In the genomic region with DNA sequence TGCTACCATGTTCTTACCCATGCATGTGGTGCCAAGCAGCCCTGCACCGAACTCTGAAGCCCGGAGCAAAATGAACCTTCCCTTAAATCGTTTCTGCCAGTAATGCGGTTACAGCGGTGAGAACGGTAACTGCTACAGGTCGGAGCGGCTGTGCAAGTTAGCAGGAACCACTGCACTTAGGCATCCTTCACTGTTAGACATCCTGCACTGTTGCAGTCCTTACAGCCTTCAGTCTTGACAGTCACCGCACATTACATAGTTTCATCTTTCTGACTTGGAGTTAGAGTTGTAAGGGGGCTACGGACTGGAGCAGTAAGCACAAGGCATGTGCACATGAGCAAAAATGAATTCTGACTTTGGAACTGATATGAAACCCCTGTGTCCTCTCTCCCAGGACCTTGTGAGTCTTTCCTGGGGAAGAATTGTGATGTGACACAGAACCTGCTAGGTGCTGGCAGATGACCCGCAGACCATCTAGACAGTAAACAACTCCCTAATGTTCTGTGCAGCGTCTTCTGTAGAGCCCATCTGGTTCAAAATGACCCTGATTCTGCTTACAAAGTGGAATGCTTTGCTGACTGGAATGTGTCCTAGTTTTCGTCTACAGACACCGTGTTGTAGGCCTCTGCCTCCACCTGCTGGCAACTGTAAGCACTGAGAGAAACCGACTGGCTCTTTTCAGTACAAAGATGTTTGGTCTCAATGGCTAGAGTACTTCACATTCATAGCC, we compare ENCODE assay signal across 7 mouse cellular contexts.
DNase-seq lines count a peak whose midpoint lies in the region; ATAC-seq and TF ChIP-seq lines count a peak whose summit lies in the region.

No protein-coding gene starts in this region.

- no peak overlapping the region for H3K9ac ChIP-seq in midbrain, embryonic 16.5 days (ENCODE audit: low read depth, low read length)

- H3K27me3 ChIP-seq in midbrain, embryonic 16.5 days (ENCODE audit: control insufficient read depth, insufficient read depth, low read depth, low read length), result no peaks in the 10 kb centered on the region
- no peaks in the 10 kb centered on the region for H3K27me3 ChIP-seq in testis, adult 2 months (ENCODE audit: control insufficient read depth, insufficient read depth, low read length)

- no peak overlapping the region for H3K27ac ChIP-seq in midbrain, embryonic 16.5 days (ENCODE audit: low read length)
- H3K27ac ChIP-seq in testis, adult 2 months (ENCODE audit: control insufficient read depth, insufficient read depth, low read depth, low read length), result no peak overlapping the region

- intact Hi-C loops in left cerebral cortex, postnatal 25 days (cut with DNase I), result loop anchor here (1.0 to 5.0 kb wide), 4 partner anchors 116 to 1117 kb away; partner anchors contain the start of genes Irs1 and Rhbdd1

- H3K4me1 ChIP-seq in midbrain, embryonic 16.5 days (ENCODE audit: control insufficient read depth, insufficient read depth, low read length), result peaks cover 4% of the 10 kb centered on the region; the same call in 1 of the 2 replicates
- H3K4me1 ChIP-seq in testis, adult 2 months (ENCODE audit: control insufficient read depth, insufficient read depth, low read length), result no peaks in the 10 kb centered on the region

- peak; percentile 67 for DNase-seq in adrenal gland, adult 2 months
- DNase-seq in cerebellum, postnatal 14 days, result peak; percentile 86 to 87
- peak; percentile 57 to 72 for DNase-seq in frontal cortex, postnatal 14 days (ENCODE audit: low spot score in 2 of 2)
- DNase-seq in kidney, adult 11 months, result peak; percentile 62
- DNase-seq in left cerebral cortex, postnatal 25 days (ENCODE audit: low spot score in 2 of 2), result peak; percentile 74 to 89

- H3K36me3 ChIP-seq in midbrain, embryonic 16.5 days (ENCODE audit: control insufficient read depth, insufficient read depth, low read length), result no peaks in the 10 kb centered on the region
- H3K36me3 ChIP-seq in testis, adult 2 months (ENCODE audit: control insufficient read depth, insufficient read depth, low read length), result no peaks in the 10 kb centered on the region

- H3K4me3 ChIP-seq in midbrain, embryonic 16.5 days (ENCODE audit: low read depth, low read length), result no peak overlapping the region
- H3K4me3 ChIP-seq in testis, adult 2 months (ENCODE audit: control insufficient read depth, low read depth, low read length), result no peak overlapping the region

- no peak for TF ChIP-seq POLR2A in testis, adult 2 months (IDR thresholded peaks at IDR 0.05; ENCODE audit: control insufficient read depth, low read depth, low read length)

- no peak overlapping the region for H3K4me2 ChIP-seq in midbrain, embryonic 16.5 days (ENCODE audit: low read length)

- peak; percentile 32; the same call in 1 of the 2 replicates for TF ChIP-seq CTCF in testis, adult 2 months (IDR thresholded peaks at IDR 0.05; ENCODE audit: control insufficient read depth, insufficient read depth, insufficient replicate concordance, low read depth, low read length)

- H3K9me3 ChIP-seq in midbrain, embryonic 16.5 days (replicated peaks; ENCODE audit: control insufficient read depth, low read length, poor library complexity, severe bottlenecking), result no peaks in the 10 kb centered on the region

- 65% methylated on average over 15 of the region's 15 CpGs for WGBS in midbrain, embryonic 16.5 days

- peak; percentile 92 for ATAC-seq in midbrain, embryonic 16.5 days
